Mouse (Mus musculus) heart, adult 2 months (tissue): ENCODE measurements around the gene Ciita.

Experiments used
- CTCF ChIP-seq: fragments of 200-600 bp; IDR thresholded peaks from 2 replicates; pipeline ENCODE4 v1.8.1; 2022; ENCODE audit warnings: antibody characterized with exemption, mild to moderate bottlenecking, moderate library complexity
- EP300 ChIP-seq: fragments of 200-500 bp; IDR thresholded peaks from 2 replicates; pipeline ENCODE4 v1.6.1; 2011; ENCODE audit warnings: low read depth, low read length, control low read depth; ENCODE audit not compliant: insufficient read depth
- POLR2A ChIP-seq: fragments of 200-500 bp; IDR thresholded peaks from 2 replicates; pipeline ENCODE4 v1.6.1; 2011; ENCODE audit warnings: mild to moderate bottlenecking, low read depth, low read length, control low read depth; ENCODE audit not compliant: insufficient read depth

DNA sequence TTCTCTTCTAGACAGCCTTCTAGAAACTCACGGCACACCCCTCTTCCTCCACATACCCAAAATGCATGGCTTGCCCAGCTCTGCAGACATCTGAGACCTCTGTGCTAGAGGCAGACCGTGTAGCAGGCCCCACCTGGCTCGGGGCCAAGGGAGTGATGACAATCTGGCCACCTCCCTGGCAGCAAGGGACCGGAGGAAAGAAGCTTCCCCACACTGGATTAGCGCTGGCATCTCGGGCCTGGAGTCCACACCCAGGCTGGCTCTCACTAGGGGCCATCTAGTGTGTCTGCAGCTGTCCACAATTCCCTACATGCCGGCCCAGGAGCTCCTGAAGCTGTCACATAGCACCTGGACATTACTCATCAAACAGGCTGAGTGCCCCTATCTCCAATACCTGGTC lies 54.7 kb downstream of the Ciita start:
- TF ChIP-seq CTCF = no peak
- TF ChIP-seq EP300 = no peak
- TF ChIP-seq POLR2A = no peak
